Comparison of ENCODE assay signal across 7 mouse cellular contexts in the genomic region with DNA sequence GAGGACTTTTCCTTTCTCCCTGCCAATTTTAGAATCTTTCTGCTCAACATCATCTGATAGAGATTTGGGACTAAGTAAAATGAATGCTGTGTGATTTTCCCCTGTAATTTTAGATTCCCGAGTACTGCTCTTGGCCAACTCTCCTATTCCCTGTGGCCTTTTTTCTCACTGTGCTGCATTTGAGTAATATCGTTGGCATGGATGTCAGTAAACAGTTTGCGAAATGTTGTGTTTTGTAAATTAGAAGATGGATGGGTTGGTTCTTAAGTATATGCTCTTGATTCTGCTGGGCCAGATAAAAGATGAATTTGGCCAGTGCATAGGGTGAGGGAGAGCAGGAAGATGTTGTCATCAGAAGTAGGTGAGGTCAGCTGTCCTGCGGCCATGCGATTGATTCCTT.
"Had no signal": no experiment of that assay in that cellular context is flagged by ENCODE, and none has a peak within 500 bp of the region (broad histone marks: within the 10 kb centered on the region; RNA-seq: fewer than 3 reads in every experiment).

No protein-coding gene starts in this region.

- H3K4me2 ChIP-seq: liver, embryonic 12.5 days; lung, embryonic 14.5 days; neural tube, embryonic 13.5 days; stomach, embryonic 15.5 days had no signal

- H3K9me3 ChIP-seq: liver, embryonic 12.5 days; midbrain, embryonic 10.5 days; neural tube, embryonic 13.5 days; stomach, embryonic 15.5 days had no signal

- H3K27ac ChIP-seq: layer of hippocampus, adult 2 months; liver, embryonic 12.5 days; midbrain, embryonic 10.5 days; neural tube, embryonic 13.5 days; stomach, embryonic 15.5 days had no signal

- ATAC-seq: liver, embryonic 12.5 days; midbrain, embryonic 16.5 days had no signal

- H3K4me3 ChIP-seq: layer of hippocampus, adult 2 months; liver, embryonic 12.5 days; midbrain, embryonic 10.5 days; neural tube, embryonic 13.5 days; stomach, embryonic 15.5 days had no signal

- H3K4me1 ChIP-seq: liver, embryonic 12.5 days had no signal

- H3K9ac ChIP-seq: liver, embryonic 12.5 days; lung, embryonic 14.5 days; neural tube, embryonic 13.5 days; stomach, embryonic 15.5 days had no signal

- H3K36me3 ChIP-seq: liver, embryonic 12.5 days; neural tube, embryonic 13.5 days; stomach, embryonic 15.5 days had no signal

- H3K27me3 ChIP-seq: liver, embryonic 12.5 days; neural tube, embryonic 13.5 days; stomach, embryonic 15.5 days had no signal
